Mouse (Mus musculus): ENCODE results near the gene Ermap. TPM values are rescaled to one million over a fixed set of nuclear protein-coding genes. Genes with fewer than 3 reads are reported as not detected.

Gene Ermap
- polyA plus RNA-seq (2015; fragmentation: Nextera tagmentation; extraction: Ambion mirVana) = 377 and 407 TPM in 2 replicates

DNA sequence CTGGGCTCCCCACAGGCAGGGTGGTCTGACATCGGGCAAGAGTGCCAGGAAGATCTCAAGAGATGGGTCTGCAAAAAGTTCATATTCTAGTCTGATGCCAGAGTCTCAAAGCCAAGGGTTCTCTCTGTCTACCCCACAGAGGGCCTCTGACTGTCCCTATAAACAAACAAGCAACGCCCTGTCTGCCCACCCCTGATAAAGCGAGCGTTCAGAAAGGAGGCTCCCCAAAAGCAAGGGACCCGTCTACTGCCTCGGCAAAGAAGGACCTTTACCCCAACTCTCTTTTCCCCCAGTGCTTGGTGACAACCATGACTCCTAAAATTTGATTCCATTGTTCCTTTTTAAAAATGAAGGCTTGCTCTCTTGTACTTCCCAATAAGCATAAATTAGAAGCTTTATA, at the start of gene Ermap:
TSS of gene Ermap (minus strand) at position 148 of the 400 bp plus-strand sequence.

DNA sequence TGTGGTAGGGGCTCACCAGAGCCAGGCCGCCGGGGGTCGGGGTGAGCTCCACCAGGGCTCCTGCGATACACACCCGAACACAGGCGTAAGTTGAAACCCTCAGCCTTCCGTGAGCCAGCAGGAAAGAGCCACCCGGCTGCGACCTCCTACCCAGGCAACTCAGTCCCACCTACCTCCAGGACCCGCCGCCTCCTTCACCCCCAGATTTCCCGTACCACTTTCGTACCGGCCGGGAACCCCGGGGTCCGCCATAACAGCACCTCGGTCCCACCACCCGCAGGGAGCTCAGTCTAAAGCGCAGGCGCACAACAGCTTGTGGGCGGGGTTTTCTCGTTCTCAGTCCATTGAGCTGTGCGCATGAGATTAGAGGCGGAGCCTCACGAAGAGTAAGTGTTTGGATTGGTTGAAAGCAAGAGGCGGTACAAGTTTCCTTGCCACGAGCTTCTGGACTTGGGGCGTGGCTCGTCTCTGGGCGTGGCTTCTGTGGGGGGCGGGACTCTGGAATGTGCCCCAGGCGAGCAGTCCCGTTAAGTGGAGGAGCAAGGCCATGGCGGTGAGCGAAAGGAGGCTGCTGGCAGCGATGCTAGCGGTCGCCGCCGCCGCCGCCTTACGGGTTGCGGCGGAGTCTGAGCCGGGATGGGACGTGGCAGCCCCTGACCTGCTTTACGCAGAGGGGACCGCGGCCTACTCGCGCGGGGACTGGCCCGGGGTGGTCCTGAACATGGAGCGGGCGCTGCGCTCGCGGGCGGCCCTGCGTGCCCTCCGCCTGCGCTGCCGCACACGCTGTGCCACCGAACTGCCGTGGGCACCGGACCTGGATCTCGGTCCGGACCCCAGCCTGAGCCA, 42.8 kb upstream of the Ermap start, which contains the start of the genes AU022252 and P3h1:
TSS of gene AU022252 (minus strand) at position 303 of the 846 bp plus-strand sequence.
TSS of gene P3h1 (plus strand) at position 506 of the 846 bp plus-strand sequence.

DNA sequence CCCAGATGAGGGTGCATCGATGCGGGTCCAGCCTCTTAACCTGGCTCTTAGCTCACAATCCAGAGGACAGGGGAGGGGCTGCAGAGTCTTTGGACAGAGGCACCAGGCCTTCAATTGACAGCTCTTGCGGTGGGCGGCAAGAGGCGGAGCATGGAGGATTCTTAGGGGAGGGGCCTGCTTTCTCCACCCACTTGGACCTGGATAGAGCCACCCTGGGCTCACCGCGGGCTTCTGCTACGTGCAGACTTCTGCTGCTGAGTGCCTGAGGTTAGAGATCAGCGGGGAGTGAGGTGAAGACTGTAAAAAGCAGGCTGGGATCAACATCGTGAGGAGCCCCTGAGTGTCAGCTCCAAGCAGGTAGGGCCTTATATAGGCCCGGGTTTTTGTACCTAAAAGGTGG, 28.4 kb upstream of the Ermap start, which contains the start of gene Tmem269:
TSS of gene Tmem269 (minus strand) at position 49 of the 400 bp plus-strand sequence.

DNA sequence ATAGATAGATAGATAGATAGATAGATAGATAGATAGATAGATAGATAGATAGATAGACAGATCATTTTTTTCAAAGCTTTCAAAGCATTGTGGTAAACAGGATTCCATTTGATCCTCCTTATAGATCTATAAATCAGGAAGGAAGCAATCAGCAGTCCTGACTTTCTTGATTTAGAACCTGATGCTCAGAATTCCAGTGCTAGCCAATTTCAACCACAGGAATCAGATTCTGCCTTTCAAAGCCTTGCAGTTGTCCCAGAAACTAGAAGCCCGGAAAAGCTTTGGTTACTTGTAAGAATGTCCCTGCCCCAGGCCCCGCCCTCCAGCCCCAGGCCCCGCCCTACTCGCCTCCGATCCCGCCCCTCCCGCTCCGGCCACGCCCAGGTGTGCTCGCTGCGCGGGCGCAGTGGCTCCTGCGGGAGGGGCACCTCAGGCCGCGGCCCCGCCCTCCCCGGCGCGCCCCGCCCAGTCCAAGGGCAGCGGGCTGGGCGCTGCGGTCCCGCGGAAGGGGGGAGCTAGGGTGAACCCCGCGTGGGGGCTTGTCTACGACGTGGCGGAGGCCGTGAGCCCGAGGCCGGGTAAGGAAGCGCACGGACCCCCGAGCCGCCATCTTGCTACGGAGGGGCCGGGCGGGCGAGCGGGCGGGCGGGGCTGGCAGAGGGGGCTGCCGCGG, 5.2 kb upstream of the Ermap start, which contains the start of gene Svbp:
TSS of gene Svbp (plus strand) at position 398 of the 673 bp plus-strand sequence.

DNA sequence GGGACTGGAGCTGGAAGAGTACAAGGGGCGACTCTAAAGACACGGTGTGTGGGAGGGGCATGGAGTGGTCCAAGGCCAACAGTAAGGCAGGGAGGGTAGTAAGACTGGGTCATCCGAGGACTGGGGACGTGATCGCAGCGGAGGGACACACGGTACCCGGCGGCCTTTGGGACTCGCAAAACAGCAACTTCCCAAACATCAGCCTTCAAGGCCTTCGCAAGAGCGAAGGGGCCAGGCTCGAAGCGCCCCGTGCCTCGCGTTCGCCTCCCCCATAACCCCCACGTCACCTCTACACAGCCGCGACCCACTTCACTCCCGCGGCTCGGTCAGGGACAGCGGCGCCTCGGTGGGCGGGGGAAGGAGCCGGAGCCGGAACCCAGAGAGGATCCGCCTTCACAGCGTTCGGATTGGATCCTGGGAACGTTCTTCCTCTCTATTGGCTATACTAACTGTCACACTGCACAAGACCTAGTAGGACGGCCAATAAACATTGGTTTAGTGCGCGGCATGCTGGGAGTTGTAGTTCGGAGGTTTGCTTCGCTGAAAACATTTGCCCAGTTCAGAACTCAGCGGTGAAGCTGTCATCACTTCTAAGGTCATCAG, 15.9 kb downstream of the Ermap start, which contains the start of gene Zfp691:
TSS of gene Zfp691 (minus strand) at position 345 of the 603 bp plus-strand sequence.

MicroRNA genes within 50 kb of the gene (microRNA counts, 519-probe panel; counts per million panel counts)
- microRNA mmu-miR-1957 = 88.3 counts per million

Other genes with a start within 250 kb of the Ermap start
- not detected in 2 replicates for gene Lao1, start 228.4 kb downstream of the Ermap start, polyA plus RNA-seq (2015; fragmentation: Nextera tagmentation; extraction: Ambion mirVana)
- 25.6 and 28.5 TPM in 2 replicates for gene Slc2a1, start 81.3 kb downstream of the Ermap start, polyA plus RNA-seq (2015; fragmentation: Nextera tagmentation; extraction: Ambion mirVana)
- 3.8 and 5.5 TPM in 2 replicates for gene Zfp691, start 15.8 kb downstream of the Ermap start, polyA plus RNA-seq (2015; fragmentation: Nextera tagmentation; extraction: Ambion mirVana)
- gene Svbp, start 5.3 kb upstream of the Ermap start, polyA plus RNA-seq (2015; fragmentation: Nextera tagmentation; extraction: Ambion mirVana) = 160 and 171 TPM in 2 replicates
- not detected in 2 replicates for gene Tmem269, start 28.2 kb upstream of the Ermap start, polyA plus RNA-seq (2015; fragmentation: Nextera tagmentation; extraction: Ambion mirVana)
- gene AU022252, start 42.7 kb upstream of the Ermap start, polyA plus RNA-seq (2015; fragmentation: Nextera tagmentation; extraction: Ambion mirVana) = 10.2 and 12.2 TPM in 2 replicates
- 12.8 and 16.5 TPM in 2 replicates for gene P3h1, start 42.9 kb upstream of the Ermap start, polyA plus RNA-seq (2015; fragmentation: Nextera tagmentation; extraction: Ambion mirVana)
- gene Cldn19, start 65.4 kb upstream of the Ermap start, polyA plus RNA-seq (2015; fragmentation: Nextera tagmentation; extraction: Ambion mirVana) = 0.05 TPM in 1 of 2 replicates, not detected in the other
- gene Ybx1, start 104.6 kb upstream of the Ermap start, polyA plus RNA-seq (2015; fragmentation: Nextera tagmentation; extraction: Ambion mirVana) = 364 and 377 TPM in 2 replicates
- 73.6 and 84.5 TPM in 2 replicates for gene Ppih, start 130.5 kb upstream of the Ermap start, polyA plus RNA-seq (2015; fragmentation: Nextera tagmentation; extraction: Ambion mirVana)
- gene Ccdc30, start 225.5 kb upstream of the Ermap start, polyA plus RNA-seq (2015; fragmentation: Nextera tagmentation; extraction: Ambion mirVana) = 1.1 and 1.2 TPM in 2 replicates
- gene Ppcs, start 232.4 kb upstream of the Ermap start, polyA plus RNA-seq (2015; fragmentation: Nextera tagmentation; extraction: Ambion mirVana) = 12.7 and 16.7 TPM in 2 replicates
- gene Zmynd12, start 232.8 kb upstream of the Ermap start, polyA plus RNA-seq (2015; fragmentation: Nextera tagmentation; extraction: Ambion mirVana) = 0.17 TPM in 1 of 2 replicates, not detected in the other